Mouse (Mus musculus) kidney, adult 2 months (tissue): Measurements from ENCODE around the gene Actr10.

ENCODE experiments used
- CTCF ChIP-seq: fragments of 200-500 bp; conservative IDR thresholded peaks from 2 replicates; pipeline ENCODE4 v1.5.1; 2011; ENCODE audit warnings: low read depth, mild to moderate bottlenecking, control low read depth, low read length, moderate library complexity, mixed read lengths; ENCODE audit not compliant: insufficient read depth, insufficient read length
- POLR2A ChIP-seq: fragments of 200-500 bp; IDR thresholded peaks from one replicate; pipeline ENCODE4 v1.6.1; 2011; ENCODE audit warnings: low read depth, low read length, control low read depth

GRCm38 (mm10) chr12:70911676-70912379 lies 25.8 kb upstream of the Actr10 start:
- no peak for TF ChIP-seq CTCF
- TF ChIP-seq POLR2A, result no peak
